Mouse (Mus musculus) G1E (cell line): Measurements from ENCODE around the gene Spata20.

Source experiments
- CTCF ChIP-seq: IDR thresholded peaks from 2 replicates; pipeline ENCODE4 v1.5.1; 2012; ENCODE audit warnings: low read depth, low read length, inconsistent platforms, mixed read lengths
- GATA1 ChIP-seq: IDR thresholded peaks from 2 replicates; pipeline ENCODE4 v1.6.1; 2012; ENCODE audit warnings: borderline replicate concordance, low read length, inconsistent platforms, mixed read lengths

- TF ChIP-seq CTCF (no peak), GATA1 (no peak)
These were observed 16.6 kb downstream of the Spata20 start for GRCm38 (mm10) chr11:94469136-94470064.
